Mouse (Mus musculus): Measurements from ENCODE around the gene Srarp.
A peak's percentile ranks its signal among the peaks of the same experiment; 100 is the strongest.

The Srarp gene

GRCm38 (mm10) chr4:141426796-141427745, 8.8 kb downstream of the Srarp start:
- no peak for DNase-seq (ENCODE audit: low read depth in 1 of 2, low spot score in 2 of 2)

- no peak for DNase-seq (ENCODE audit: low read depth in 1 of 2, low spot score in 2 of 2)
These were observed 10.1 kb downstream of the Srarp start for GRCm38 (mm10) chr4:141425484-141426479.

GRCm38 (mm10) chr4:141423691-141424431, 12.0 kb downstream of the Srarp start:
- no peak for DNase-seq (ENCODE audit: low read depth in 1 of 2, low spot score in 2 of 2)

GRCm38 (mm10) chr4:141423288-141423687, 12.6 kb downstream of the Srarp start:
- DNase-seq (ENCODE audit: low read depth in 1 of 2, low spot score in 2 of 2) = no peak

- DNase-seq (ENCODE audit: low read depth in 1 of 2, low spot score in 2 of 2) = no peak
These were observed 13.1 kb downstream of the Srarp start for GRCm38 (mm10) chr4:141422841-141423240.

- DNase-seq (ENCODE audit: low read depth in 1 of 2, low spot score in 2 of 2) = no peak
These were observed 14.5 kb downstream of the Srarp start for GRCm38 (mm10) chr4:141421423-141421822.

GRCm38 (mm10) chr4:141420886-141421285, 15.0 kb downstream of the Srarp start:
- DNase-seq (ENCODE audit: low read depth in 1 of 2, low spot score in 2 of 2) = no peak

GRCm38 (mm10) chr4:141420192-141420829, 15.6 kb downstream of the Srarp start, which contains the start of gene Hspb7:
TSS of gene Hspb7 (plus strand) at chr4:141420779.
- DNase-seq (ENCODE audit: low read depth in 1 of 2, low spot score in 2 of 2) = no peak

- peak; percentile 45 to 48 for DNase-seq (ENCODE audit: low read depth in 1 of 2, low spot score in 2 of 2)
These were observed 16.3 kb downstream of the Srarp start for GRCm38 (mm10) chr4:141419398-141420191.

GRCm38 (mm10) chr4:141415924-141416323, 20.0 kb downstream of the Srarp start, which contains the start of gene Clcnkb:
TSS of gene Clcnkb (minus strand) at chr4:141416014.
- DNase-seq (ENCODE audit: low read depth in 1 of 2, low spot score in 2 of 2) = no peak

- no peak for DNase-seq (ENCODE audit: low read depth in 1 of 2, low spot score in 2 of 2)
These were observed 24.4 kb downstream of the Srarp start for GRCm38 (mm10) chr4:141411430-141411992.

GRCm38 (mm10) chr4:141408577-141408976, 27.3 kb downstream of the Srarp start:
- no peak for DNase-seq (ENCODE audit: low read depth in 1 of 2, low spot score in 2 of 2)

GRCm38 (mm10) chr4:141406516-141407299, 29.2 kb downstream of the Srarp start:
- DNase-seq (ENCODE audit: low read depth in 1 of 2, low spot score in 2 of 2) = peak in 1 of 2 experiments; percentile 41

GRCm38 (mm10) chr4:141405314-141405622, 30.6 kb downstream of the Srarp start:
- no peak for DNase-seq (ENCODE audit: low read depth in 1 of 2, low spot score in 2 of 2)

GRCm38 (mm10) chr4:141404518-141405313, 31.2 kb downstream of the Srarp start:
- peak; percentile 33 to 79 for DNase-seq (ENCODE audit: low read depth in 1 of 2, low spot score in 2 of 2)

GRCm38 (mm10) chr4:141400171-141400570, 35.7 kb downstream of the Srarp start:
- no peak for DNase-seq (ENCODE audit: low read depth in 1 of 2, low spot score in 2 of 2)

GRCm38 (mm10) chr4:141398545-141398944, 37.4 kb downstream of the Srarp start, which contains the start of gene Clcnka:
TSS of gene Clcnka (minus strand) at chr4:141398724.
- no peak for DNase-seq (ENCODE audit: low read depth in 1 of 2, low spot score in 2 of 2)
